21 mouse cellular contexts compared by ENCODE assay signal in genomic region chr2:169589697-169590096, GRCm38 (mm10). TPM values are rescaled to one million over a fixed set of nuclear protein-coding genes. Genes with fewer than 3 reads are reported as not detected.
"Had no signal": no experiment of that assay in that cellular context is flagged by ENCODE, and none has a peak within 500 bp of the region (broad histone marks: within the 10 kb centered on the region; RNA-seq: fewer than 3 reads in every experiment).

No protein-coding gene starts in this region.

- DNase-seq: kidney, adult 18-20 months; kidney, postnatal 25 days; layer of hippocampus, adult 9-11 months; lung, adult 2 months; lung, postnatal 36 days; right cerebral cortex, postnatal 14 days; thymus, postnatal 36 days had no signal

- H3K27ac ChIP-seq: intestine, embryonic 15.5 days; kidney, embryonic 15.5 days; limb, embryonic 13.5 days; liver, embryonic 15.5 days; midbrain, embryonic 10.5 days had no signal

- H3K9me3 ChIP-seq: intestine, embryonic 15.5 days; kidney, embryonic 15.5 days; limb, embryonic 13.5 days; liver, embryonic 15.5 days; midbrain, embryonic 10.5 days had no signal

- H3K36me3 ChIP-seq: intestine, embryonic 15.5 days; kidney, embryonic 15.5 days; limb, embryonic 13.5 days; liver, embryonic 15.5 days; midbrain, embryonic 10.5 days had no signal

- H3K9ac ChIP-seq: intestine, embryonic 15.5 days; kidney, embryonic 15.5 days; limb, embryonic 13.5 days; liver, embryonic 15.5 days had no signal

- H3K4me3 ChIP-seq: intestine, embryonic 15.5 days; kidney, embryonic 15.5 days; limb, embryonic 13.5 days; liver, embryonic 15.5 days; midbrain, embryonic 10.5 days had no signal

- H3K4me2 ChIP-seq: intestine, embryonic 15.5 days; kidney, embryonic 15.5 days; limb, embryonic 13.5 days; liver, embryonic 15.5 days had no signal

- ATAC-seq: intestine, embryonic 15.5 days; lung, postnatal 0 days; midbrain, embryonic 16.5 days had no signal

- H3K27me3 ChIP-seq: intestine, embryonic 15.5 days; kidney, embryonic 15.5 days; limb, embryonic 13.5 days; liver, embryonic 15.5 days had no signal

- H3K4me1 ChIP-seq: intestine, embryonic 15.5 days; liver, embryonic 15.5 days had no signal

RNA-seq across cellular contexts. Expression of gene Gm11011, which starts 2.2 kb away (rescaled TPM):
- total RNA-seq: layer of hippocampus, adult 18-20 months; left cerebral cortex, postnatal 36 days; liver, adult 2 months; megakaryocyte, adult 5-6 weeks had no signal
- polyA plus RNA-seq: intestine, embryonic 15.5 days; kidney, embryonic 15.5 days; limb, embryonic 13.5 days; liver, adult 2 months; liver, embryonic 15.5 days; lung, adult 2 months; lung, postnatal 0 days; midbrain, embryonic 10.5 days; midbrain, embryonic 16.5 days; neural tube, embryonic 14.5 days; testis, adult 2 months; thymus, postnatal 0 days had no signal

RNA-seq across cellular contexts. Expression of gene Tshz2, which starts 43.1 kb away (rescaled TPM):
- total RNA-seq: megakaryocyte, adult 5-6 weeks had no signal
